Mouse (Mus musculus) lung, embryonic 14.5 days (tissue): ENCODE data around the gene Fam193b. TPM values are rescaled to one million over a fixed set of nuclear protein-coding genes. Genes with fewer than 3 reads are reported as not detected.

Source experiments
- ATAC-seq: fragments of 200-750 bp; cut with Nextera tagmentation; 2 replicates; pipeline ENCODE4 v1.8.0; 2017; ENCODE audit warnings: mild to moderate bottlenecking, moderate TSS enrichment, moderate library complexity; ENCODE audit not compliant: insufficient read depth
- DNase-seq: peaks from one replicate; pipeline ENCODE4 v3.0.0-alpha.2; 2015
- H3K27ac ChIP-seq: fragments of 300-500 bp; sonication (generic); 2 replicates; pipeline ENCODE4 v1.5.1; 2014; ENCODE audit warnings: low read depth, mild to moderate bottlenecking, moderate library complexity
- H3K27me3 ChIP-seq: fragments of 300-500 bp; sonication (generic); 2 replicates; pipeline ENCODE4 v1.6.1; 2014; ENCODE audit warnings: low read length, control low read depth; ENCODE audit not compliant: insufficient read depth
- H3K36me3 ChIP-seq: fragments of 300-500 bp; sonication (generic); 2 replicates; pipeline ENCODE4 v1.6.1; 2014; ENCODE audit warnings: control low read depth; ENCODE audit not compliant: insufficient read depth
- H3K4me1 ChIP-seq: fragments of 300-500 bp; sonication (generic); 2 replicates; pipeline ENCODE4 v1.6.1; 2014; ENCODE audit warnings: antibody characterized with exemption, control low read depth; ENCODE audit not compliant: insufficient read depth
- H3K4me2 ChIP-seq: fragments of 300-500 bp; sonication (generic); 2 replicates; pipeline ENCODE4 v1.6.1; 2014; ENCODE audit warnings: mild to moderate bottlenecking
- H3K4me3 ChIP-seq: fragments of 300-500 bp; sonication (generic); 2 replicates; pipeline ENCODE4 v1.5.1; 2014; ENCODE audit warnings: low read depth, low read length
- H3K9ac ChIP-seq: fragments of 300-500 bp; sonication (generic); 2 replicates; pipeline ENCODE4 v1.6.1; 2014
- H3K9me3 ChIP-seq: fragments of 300-500 bp; sonication (generic); 2 replicates; pipeline ENCODE4 v1.6.1; 2016; ENCODE audit warnings: low read depth, low read length, control low read depth
- CTCF ChIP-seq: IDR thresholded peaks from 2 replicates; pipeline ENCODE4 v1.5.1; 2016; ENCODE audit warnings: antibody characterized with exemption, low read depth
- WGBS: fragments of 180-500 bp; shearing (Covaris S2); extraction: QIAGEN DNeasy Blood & Tissue Kit; methylation state at CpG from one replicate; pipeline ENCODE4 v1.1.7; 2014; 5-methylcytosine and 5-hydroxymethylcytosine counted together
- polyA plus RNA-seq: library from polyadenylated mRNA; unstranded; fragments of >200 nt; fragmentation: Nextera tagmentation; extraction: Ambion mirVana; gene quantifications from 2 replicates; pipeline ENCODE4 v1.2.1, GENCODE M21; 2014

The Fam193b gene
- polyA plus RNA-seq, 1 experiment from 2014 or later = 38.4 TPM

- no peak for ATAC-seq
Measured at GRCm38 (mm10) chr13:55527212-55527611, 43.7 kb downstream of the Fam193b start.

GRCm38 (mm10) chr13:55525733-55526553 is 45.0 kb downstream of the Fam193b start:
- Histone ChIP-seq H3K9me3 (no peaks in the 10 kb centered on the region), H3K4me3 (no peak overlapping the region), H3K36me3 (peaks cover 18% of the 10 kb centered on the region), H3K27ac (no peak overlapping the region), H3K4me1 (no peaks in the 10 kb centered on the region), H3K27me3 (no peaks in the 10 kb centered on the region), H3K9ac (no peak overlapping the region), H3K4me2 (no peak overlapping the region)
- DNase-seq (no peak), ATAC-seq (no peak)
- 66% methylated on average over 16 of the region's 16 CpGs for WGBS
- TF ChIP-seq CTCF = no peak

More at GRCm38 (mm10) chr13:55527212-55527611, 43.7 kb downstream of the Fam193b start:
- no peaks in the 10 kb centered on the region for H3K27me3 ChIP-seq
- H3K27ac ChIP-seq = no peak overlapping the region
- 70% methylated on average over 16 of the region's 16 CpGs for WGBS
- no peak for DNase-seq
- H3K4me2 ChIP-seq = no peak overlapping the region
- TF ChIP-seq CTCF = no peak
- no peak overlapping the region for H3K4me3 ChIP-seq
- no peak overlapping the region for H3K9ac ChIP-seq
- no peaks in the 10 kb centered on the region for H3K4me1 ChIP-seq
- peaks cover 30% of the 10 kb centered on the region for H3K36me3 ChIP-seq
- no peaks in the 10 kb centered on the region for H3K9me3 ChIP-seq

GRCm38 (mm10) chr13:55523951-55524600 is 46.8 kb downstream of the Fam193b start:
- Histone ChIP-seq H3K27ac (no peak overlapping the region), H3K27me3 (no peaks in the 10 kb centered on the region), H3K9ac (no peak overlapping the region), H3K4me3 (no peak overlapping the region), H3K36me3 (0 out of 2 replicates have a peak, but pooled peaks cover under 1% of the 10 kb centered on the region), H3K9me3 (no peaks in the 10 kb centered on the region), H3K4me1 (no peaks in the 10 kb centered on the region), H3K4me2 (no peak overlapping the region)
- 89% methylated on average over 23 of the region's 23 CpGs for WGBS
- DNase-seq (no peak), ATAC-seq (no peak)
- TF ChIP-seq CTCF = no peak

- whole genome bisulfite sequencing = 55% methylated on average over 17 of the region's 17 CpGs
- H3K4me3 ChIP-seq = no peak overlapping the region
- ATAC-seq (0 out of 2 replicates have a peak, but pooled peaks have one; percentile 12), DNase-seq (no peak)
- H3K4me2 ChIP-seq = no peak overlapping the region
- no peaks in the 10 kb centered on the region for H3K4me1 ChIP-seq
- no peak for TF ChIP-seq CTCF
- H3K9me3 ChIP-seq = no peaks in the 10 kb centered on the region
- no peak overlapping the region for H3K9ac ChIP-seq
- H3K27ac ChIP-seq = no peak overlapping the region
- H3K36me3 ChIP-seq = no peaks in the 10 kb centered on the region
- H3K27me3 ChIP-seq = no peaks in the 10 kb centered on the region
Measured at GRCm38 (mm10) chr13:55523278-55523677, 47.6 kb downstream of the Fam193b start.

- ATAC-seq = no peak
- Histone ChIP-seq H3K9ac (0 out of 2 replicates have a peak overlapping the region, but pooled peaks have one; percentile 14), H3K4me3 (no peak overlapping the region), H3K27me3 (no peaks in the 10 kb centered on the region), H3K4me2 (no peak overlapping the region), H3K27ac (no peak overlapping the region), H3K36me3 (no peaks in the 10 kb centered on the region), H3K4me1 (no peaks in the 10 kb centered on the region), H3K9me3 (no peaks in the 10 kb centered on the region)
- WGBS = 50% methylated on average over 8 of the region's 8 CpGs
- TF ChIP-seq CTCF = no peak
- no peak for DNase-seq
Measured at GRCm38 (mm10) chr13:55522730-55523129, 48.2 kb downstream of the Fam193b start.

GRCm38 (mm10) chr13:55519606-55520005 is 51.3 kb downstream of the Fam193b start:
- DNase-seq = no peak
- no peak overlapping the region for H3K9ac ChIP-seq
- ATAC-seq = no peak
- H3K4me3 ChIP-seq = no peak overlapping the region
- H3K27ac ChIP-seq = no peak overlapping the region
- H3K9me3 ChIP-seq = no peaks in the 10 kb centered on the region
- no peaks in the 10 kb centered on the region for H3K4me1 ChIP-seq
- no peaks in the 10 kb centered on the region for H3K36me3 ChIP-seq
- 73% methylated on average over 4 of the region's 4 CpGs for WGBS
- H3K27me3 ChIP-seq = no peaks in the 10 kb centered on the region
- no peak for TF ChIP-seq CTCF
- H3K4me2 ChIP-seq = no peak overlapping the region

- TF ChIP-seq CTCF = peak; percentile 95
- no peak overlapping the region for H3K27ac ChIP-seq
- no peaks in the 10 kb centered on the region for H3K9me3 ChIP-seq
- H3K9ac ChIP-seq = no peak overlapping the region
- H3K4me3 ChIP-seq = no peak overlapping the region
- 8% methylated on average over 5 of the region's 5 CpGs for WGBS
- H3K4me1 ChIP-seq = peaks cover 3% of the 10 kb centered on the region; the same call in 1 of the 2 replicates
- H3K36me3 ChIP-seq = peaks cover 2% of the 10 kb centered on the region; the same call in 1 of the 2 replicates
- H3K27me3 ChIP-seq = no peaks in the 10 kb centered on the region
- no peak overlapping the region for H3K4me2 ChIP-seq
- DNase-seq (peak; percentile 94), ATAC-seq (no peak)
Measured at GRCm38 (mm10) chr13:55516955-55517354, 54.0 kb downstream of the Fam193b start.
